Mouse (Mus musculus) MEL (cell line): Measurements from ENCODE around the gene Chmp1a.

Source experiments
- CTCF ChIP-seq, 3 experiments: IDR thresholded peaks in 2 of 3; conservative IDR thresholded peaks in 1 of 3; 2 replicates each; pipeline ENCODE4 v1.5.1; 2011 to 2012; ENCODE audit warnings: low read length in 3 of 3, low read depth in 2 of 3, mild to moderate bottlenecking in 2 of 3, improper control_type of control experiment in 1 of 3, inconsistent platforms in 1 of 3, mixed read lengths in 1 of 3, moderate library complexity in 1 of 3; ENCODE audit not compliant: control insufficient read depth in 1 of 3, insufficient read depth in 1 of 3, poor library complexity in 1 of 3, severe bottlenecking in 1 of 3
- E2F4 ChIP-seq: IDR thresholded peaks from 2 replicates; pipeline ENCODE4 v1.6.1; 2011; ENCODE audit warnings: low read depth, low read length, improper control_type of control experiment, borderline replicate concordance
- EP300 ChIP-seq, 2 experiments: IDR thresholded peaks; 2 replicates each; pipeline ENCODE4 v1.6.1; 2011; ENCODE audit warnings: improper control_type of control experiment in 2 of 2, low read length in 2 of 2, low read depth in 1 of 2, mild to moderate bottlenecking in 1 of 2
- HCFC1 ChIP-seq: IDR thresholded peaks from 2 replicates; pipeline ENCODE4 v1.6.1; 2012; ENCODE audit warnings: low read depth, mild to moderate bottlenecking, inconsistent platforms, low read length, improper control_type of control experiment, moderate library complexity
- MAFK ChIP-seq: IDR thresholded peaks from 2 replicates; pipeline ENCODE4 v1.6.1; 2011; ENCODE audit warnings: low read depth, mild to moderate bottlenecking, low read length, improper control_type of control experiment, borderline replicate concordance
- POLR2A ChIP-seq, 2 experiments: IDR thresholded peaks; 2 replicates each; pipeline ENCODE4 v1.6.1; 2011 to 2012; ENCODE audit warnings: low read length in 2 of 2, mild to moderate bottlenecking in 2 of 2, control low read depth in 1 of 2, improper control_type of control experiment in 1 of 2, low read depth in 1 of 2, moderate library complexity in 1 of 2; ENCODE audit not compliant: control insufficient read depth in 1 of 2, insufficient read depth in 1 of 2, poor library complexity in 1 of 2
- RCOR1 ChIP-seq: IDR thresholded peaks from 2 replicates; pipeline ENCODE4 v1.6.1; 2012; ENCODE audit warnings: low read depth, mild to moderate bottlenecking, inconsistent platforms, low read length, improper control_type of control experiment
- SIN3A ChIP-seq: IDR thresholded peaks from 2 replicates; pipeline ENCODE4 v1.6.1; 2012; ENCODE audit warnings: low read length, improper control_type of control experiment, inconsistent platforms
- SMC3 ChIP-seq: IDR thresholded peaks from 2 replicates; pipeline ENCODE4 v1.6.1; 2011; ENCODE audit warnings: low read depth, low read length, improper control_type of control experiment
- TAL1 ChIP-seq: IDR thresholded peaks from 2 replicates; pipeline ENCODE4 v1.6.1; 2012; ENCODE audit warnings: mild to moderate bottlenecking, inconsistent platforms, low read length, moderate library complexity, mixed read lengths
- ZMIZ1 ChIP-seq: IDR thresholded peaks from 2 replicates; pipeline ENCODE4 v1.6.1; 2012; ENCODE audit warnings: low read depth, mild to moderate bottlenecking, inconsistent platforms, low read length, improper control_type of control experiment, moderate library complexity
- ZNF384 ChIP-seq: IDR thresholded peaks from 2 replicates; pipeline ENCODE4 v1.6.1; 2012; ENCODE audit warnings: low read depth, mild to moderate bottlenecking, inconsistent platforms, low read length, improper control_type of control experiment

GRCm38 (mm10) chr8:123181391-123181790 is 31.2 kb downstream of the Chmp1a start:
- no peak for TF ChIP-seq CTCF (IDR thresholded peaks at IDR 0.05 in 2 of 3, conservative IDR thresholded peaks at IDR 0.05 in 1 of 3; ENCODE audit: control insufficient read depth in 1 of 3, insufficient read depth in 1 of 3, low read depth in 2 of 3, low read length in 3 of 3, poor library complexity in 1 of 3, severe bottlenecking in 1 of 3)
- TF ChIP-seq MAFK = no peak
- no peak for TF ChIP-seq POLR2A (IDR thresholded peaks at IDR 0.05; ENCODE audit: control insufficient read depth in 1 of 2, insufficient read depth in 1 of 2, low read depth in 1 of 2, low read length in 2 of 2, poor library complexity in 1 of 2)
- TF ChIP-seq SMC3 = no peak
- TF ChIP-seq ZMIZ1 = no peak
- no peak for TF ChIP-seq EP300 (IDR thresholded peaks at IDR 0.05; ENCODE audit: low read depth in 1 of 2, low read length in 2 of 2)
- TF ChIP-seq ZNF384 = no peak
- no peak for TF ChIP-seq SIN3A
- no peak for TF ChIP-seq E2F4
- no peak for TF ChIP-seq RCOR1
- TF ChIP-seq HCFC1 = no peak
- no peak for TF ChIP-seq TAL1
